Mouse (Mus musculus): Measurements from ENCODE around the gene Gm49320. TPM values are rescaled to one million over a fixed set of nuclear protein-coding genes. Genes with fewer than 3 reads are reported as not detected.

The Gm49320 gene
- polyA plus RNA-seq (2015; fragmentation: Nextera tagmentation; extraction: Ambion mirVana) = 0.20 and 0.74 TPM in 2 replicates

DNA sequence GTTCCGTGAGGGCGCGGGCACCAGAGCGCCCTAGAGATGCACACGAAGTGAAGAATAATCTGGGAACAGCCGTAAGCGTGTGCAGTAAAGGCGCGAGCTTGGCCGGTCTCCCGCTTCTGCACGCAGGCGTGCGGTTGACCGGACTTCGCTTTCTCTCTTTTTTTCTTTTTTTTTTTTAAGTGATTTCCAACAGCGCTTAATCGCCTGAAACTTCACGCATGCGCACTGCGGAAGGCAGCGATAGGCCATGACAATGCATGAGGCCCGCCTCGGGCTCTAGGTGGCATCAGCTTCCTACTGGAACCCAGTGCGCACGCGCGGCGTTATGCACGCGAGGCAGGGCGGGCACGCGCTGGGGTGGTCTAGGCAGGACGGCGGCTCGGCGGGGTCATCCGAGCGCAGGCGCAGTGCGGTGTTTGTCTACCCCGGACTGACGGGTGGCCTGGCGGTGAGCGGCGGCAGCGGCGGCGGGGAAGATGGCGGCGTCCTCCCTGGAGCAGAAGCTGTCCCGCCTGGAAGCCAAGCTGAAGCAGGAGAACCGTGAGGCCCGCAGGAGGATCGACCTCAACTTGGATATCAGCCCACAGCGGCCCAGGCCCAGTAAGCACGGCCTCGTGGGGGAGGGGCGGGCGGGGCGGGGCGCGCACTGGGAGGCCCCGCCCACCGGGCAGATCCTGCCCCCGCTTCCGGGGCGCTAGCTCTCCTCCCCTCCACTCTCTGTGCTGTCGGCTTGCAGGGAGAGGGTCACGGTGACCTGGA is at the start of gene Gm49320, which contains the start of gene Map2k7:
Gene Gm49320, plus strand, starts transcription at position 432 of the 759 bp plus-strand sequence.
Gene Map2k7, plus strand, starts transcription at position 307 of the 759 bp plus-strand sequence.
- H3K9ac ChIP-seq (ENCODE audit: low read depth, low read length) = peak within 1 kb of the TSS; percentile 73
- H3K4me2 ChIP-seq (replicated peaks; ENCODE audit: low read depth) = peak within 1 kb of the TSS; percentile 75
- under 1% methylated on average over 65 of the region's 71 CpGs for WGBS
- H3K27me3 ChIP-seq (replicated peaks; ENCODE audit: control insufficient read depth, insufficient read depth, low read length) = no peaks in the 10 kb centered on the region
- H3K9me3 ChIP-seq (ENCODE audit: control insufficient read depth) = no peaks in the 10 kb centered on the region
- peak; percentile 73 for TF ChIP-seq CTCF (IDR thresholded peaks at IDR 0.05; ENCODE audit: low read depth)
- peak; percentile 95 for ATAC-seq
- H3K4me3 ChIP-seq (ENCODE audit: low read depth, low read length) = peak within 1 kb of the TSS; percentile 79
- H3K27ac ChIP-seq (ENCODE audit: low read depth, low read length) = peak within 1 kb of the TSS; percentile 87
- H3K4me1 ChIP-seq (replicated peaks; ENCODE audit: control insufficient read depth, insufficient read depth, low read length) = peaks cover 10% of the 10 kb centered on the region; the same call in 1 of the 2 replicates
- peaks cover 16% of the 10 kb centered on the region for H3K36me3 ChIP-seq (ENCODE audit: control insufficient read depth, insufficient read depth)

GRCm38 (mm10) chr8:4189031-4189722 is 49.5 kb upstream of the Gm49320 start:
- Histone ChIP-seq H3K9me3 (ENCODE audit: control insufficient read depth) (no peaks in the 10 kb centered on the region), H3K36me3 (ENCODE audit: control insufficient read depth, insufficient read depth) (peaks cover 28% of the 10 kb centered on the region; the same call in 1 of the 2 replicates), H3K4me2 (replicated peaks; ENCODE audit: low read depth) (no peak overlapping the region), H3K27me3 (replicated peaks; ENCODE audit: control insufficient read depth, insufficient read depth, low read length) (no peaks in the 10 kb centered on the region), H3K27ac (ENCODE audit: low read depth, low read length) (no peak overlapping the region), H3K4me1 (replicated peaks; ENCODE audit: control insufficient read depth, insufficient read depth, low read length) (no peaks in the 10 kb centered on the region), H3K9ac (ENCODE audit: low read depth, low read length) (no peak overlapping the region), H3K4me3 (ENCODE audit: low read depth, low read length) (no peak overlapping the region)
- no peak for ATAC-seq
- TF ChIP-seq CTCF (IDR thresholded peaks at IDR 0.05; ENCODE audit: low read depth) = no peak
- WGBS = 39% methylated on average over 3 of the region's 3 CpGs

DNA sequence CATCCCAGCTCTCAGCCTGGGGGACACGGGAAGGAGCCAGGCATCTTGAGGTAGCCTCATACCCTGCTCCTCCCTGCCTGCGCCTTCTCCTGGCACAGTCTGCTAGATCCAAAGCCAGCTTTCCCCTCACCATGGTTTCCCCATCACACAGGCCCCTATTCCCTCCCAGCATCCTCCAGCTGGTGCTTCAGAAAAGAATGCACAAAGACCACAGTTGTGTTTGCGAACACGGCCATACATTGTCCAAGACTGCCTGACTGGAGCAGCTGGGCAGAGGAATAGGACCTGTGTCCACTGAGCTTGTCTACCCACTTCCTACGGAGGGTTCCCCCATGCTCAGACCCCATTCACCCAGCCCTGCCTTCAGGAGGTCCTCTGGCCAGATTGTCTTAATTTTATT is 46.4 kb upstream of the Gm49320 start:
- H3K4me1 ChIP-seq (replicated peaks; ENCODE audit: control insufficient read depth, insufficient read depth, low read length) = no peaks in the 10 kb centered on the region
- no peak overlapping the region for H3K27ac ChIP-seq (ENCODE audit: low read depth, low read length)
- 76% methylated on average over 5 of the region's 5 CpGs for WGBS

DNA sequence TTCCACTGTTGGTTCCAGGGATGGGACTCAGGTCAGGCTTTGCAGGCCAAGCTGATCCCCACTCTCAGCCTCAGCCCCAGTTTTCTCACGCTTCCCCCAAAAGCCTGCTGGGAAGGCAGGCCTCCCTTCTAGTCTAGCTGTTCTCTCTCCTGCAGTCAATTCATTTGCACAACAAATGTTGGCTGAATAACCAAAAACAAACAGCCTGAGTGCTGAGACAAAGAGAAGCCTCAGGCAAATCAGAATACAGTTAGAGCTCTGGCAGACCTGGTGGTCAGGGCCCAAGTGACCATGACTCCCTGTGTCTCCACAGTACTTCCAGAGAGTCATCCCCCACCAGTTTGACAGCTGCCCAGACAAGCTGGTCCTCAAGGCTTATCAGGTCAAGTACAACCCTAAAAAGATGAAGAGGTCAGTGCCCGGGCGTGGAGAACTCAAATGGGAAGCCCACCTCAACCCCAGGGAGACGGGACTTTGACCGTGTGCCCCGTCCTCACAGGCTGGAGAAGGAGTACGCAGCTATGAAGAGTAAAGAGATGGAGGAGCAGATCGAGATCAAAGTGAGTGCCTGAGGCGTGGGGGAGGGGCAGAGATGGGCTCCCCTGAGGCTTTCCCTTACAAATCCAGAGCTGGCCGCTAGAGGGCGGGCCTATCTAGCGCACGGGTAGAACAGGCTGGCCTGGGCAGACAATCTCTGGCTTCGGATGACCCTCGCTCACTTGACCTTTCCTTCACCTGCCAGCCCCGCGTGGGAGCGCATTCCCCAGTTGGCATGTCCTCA is 45.7 kb upstream of the Gm49320 start:
- H3K9me3 ChIP-seq (ENCODE audit: control insufficient read depth) = no peaks in the 10 kb centered on the region
- TF ChIP-seq CTCF (IDR thresholded peaks at IDR 0.05; ENCODE audit: low read depth) = peak; percentile 93
- no peak overlapping the region for H3K4me3 ChIP-seq (ENCODE audit: low read depth, low read length)
- WGBS = 12% methylated on average over 18 of the region's 18 CpGs
- peak; percentile 75 for ATAC-seq
- peaks cover 11% of the 10 kb centered on the region; the same call in 1 of the 2 replicates for H3K36me3 ChIP-seq (ENCODE audit: control insufficient read depth, insufficient read depth)
- H3K4me2 ChIP-seq (replicated peaks; ENCODE audit: low read depth) = no peak overlapping the region; the same call in 1 of the 2 replicates
- H3K27ac ChIP-seq (ENCODE audit: low read depth, low read length) = no peak overlapping the region
- H3K27me3 ChIP-seq (replicated peaks; ENCODE audit: control insufficient read depth, insufficient read depth, low read length) = no peaks in the 10 kb centered on the region
- H3K4me1 ChIP-seq (replicated peaks; ENCODE audit: control insufficient read depth, insufficient read depth, low read length) = no peaks in the 10 kb centered on the region
- no peak overlapping the region for H3K9ac ChIP-seq (ENCODE audit: low read depth, low read length)

More for the DNA sequence above, 46.4 kb upstream of the Gm49320 start:
- peaks cover 14% of the 10 kb centered on the region; the same call in 1 of the 2 replicates for H3K36me3 ChIP-seq (ENCODE audit: control insufficient read depth, insufficient read depth)
- no peaks in the 10 kb centered on the region for H3K9me3 ChIP-seq (ENCODE audit: control insufficient read depth)
- no peak overlapping the region for H3K4me2 ChIP-seq (replicated peaks; ENCODE audit: low read depth)
- TF ChIP-seq CTCF (IDR thresholded peaks at IDR 0.05; ENCODE audit: low read depth) = no peak
- H3K9ac ChIP-seq (ENCODE audit: low read depth, low read length) = no peak overlapping the region
- ATAC-seq = no peak
- no peaks in the 10 kb centered on the region for H3K27me3 ChIP-seq (replicated peaks; ENCODE audit: control insufficient read depth, insufficient read depth, low read length)
- no peak overlapping the region for H3K4me3 ChIP-seq (ENCODE audit: low read depth, low read length)

DNA sequence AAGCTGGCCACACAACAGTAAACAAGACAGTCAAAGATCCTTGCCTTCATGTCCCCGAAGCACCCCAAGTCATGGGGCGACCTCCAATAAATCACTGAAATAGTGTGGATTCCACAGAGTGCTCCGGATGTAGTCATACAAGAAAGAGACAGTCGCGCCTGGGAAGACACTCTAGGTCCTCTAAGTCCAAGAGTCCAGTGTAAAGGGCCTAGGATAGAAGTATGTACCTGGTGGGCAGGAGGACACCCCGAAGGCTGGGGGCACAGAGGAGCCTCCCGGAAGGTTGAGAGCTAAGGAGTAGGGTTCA is 45.1 kb upstream of the Gm49320 start:
- Histone ChIP-seq H3K4me2 (replicated peaks; ENCODE audit: low read depth) (no peak overlapping the region; the same call in 1 of the 2 replicates), H3K9ac (ENCODE audit: low read depth, low read length) (no peak overlapping the region), H3K27ac (ENCODE audit: low read depth, low read length) (no peak overlapping the region), H3K4me3 (ENCODE audit: low read depth, low read length) (no peak overlapping the region), H3K27me3 (replicated peaks; ENCODE audit: control insufficient read depth, insufficient read depth, low read length) (no peaks in the 10 kb centered on the region), H3K36me3 (ENCODE audit: control insufficient read depth, insufficient read depth) (peaks cover 6% of the 10 kb centered on the region; the same call in 1 of the 2 replicates), H3K9me3 (ENCODE audit: control insufficient read depth) (no peaks in the 10 kb centered on the region), H3K4me1 (replicated peaks; ENCODE audit: control insufficient read depth, insufficient read depth, low read length) (no peaks in the 10 kb centered on the region)
- WGBS = 43% methylated on average over 7 of the region's 7 CpGs
- no peak for TF ChIP-seq CTCF (IDR thresholded peaks at IDR 0.05; ENCODE audit: low read depth)
- peak; percentile 38; the same call in 1 of the 2 replicates for ATAC-seq
